23 mouse cellular contexts compared by ENCODE assay signal in the genomic region with DNA sequence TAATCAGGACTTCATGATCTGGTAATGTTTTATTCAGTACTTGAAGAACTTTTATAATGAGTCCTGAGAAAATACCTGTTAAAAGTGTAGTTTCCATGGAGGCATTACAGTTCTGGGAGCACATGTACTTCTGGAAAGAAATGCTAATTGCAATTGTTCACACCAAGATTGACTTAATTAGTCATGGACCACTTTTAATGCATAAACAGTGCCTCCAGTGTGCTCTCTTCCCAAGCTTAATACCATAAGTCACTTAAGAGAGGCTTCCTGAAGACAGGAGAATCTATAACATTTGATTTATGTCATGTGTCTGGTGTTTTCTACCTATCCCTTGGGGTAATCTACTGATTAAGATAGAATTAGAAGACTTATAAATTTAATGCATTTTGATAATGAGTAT.
DNase-seq lines count a peak whose midpoint lies in the region; ATAC-seq lines count a peak whose summit lies in the region.
"Had no signal": no experiment of that assay in that cellular context is flagged by ENCODE, and none has a peak within 500 bp of the region (broad histone marks: within the 10 kb centered on the region; RNA-seq: fewer than 3 reads in every experiment).

No protein-coding gene starts in this region.

- H3K27me3 ChIP-seq in midbrain, embryonic 14.5 days (ENCODE audit: control insufficient read depth, insufficient read depth, low read length): no peaks in the 10 kb centered on the region
- H3K27me3 ChIP-seq in midbrain, embryonic 16.5 days (ENCODE audit: control insufficient read depth, insufficient read depth, low read depth, low read length): no peaks in the 10 kb centered on the region
- H3K27me3 ChIP-seq in neural tube, embryonic 11.5 days (ENCODE audit: control insufficient read depth, insufficient read depth, low read length): no peaks in the 10 kb centered on the region
- no peaks in the 10 kb centered on the region for H3K27me3 ChIP-seq in neural tube, embryonic 15.5 days (replicated peaks)
- no peaks in the 10 kb centered on the region for H3K27me3 ChIP-seq in neural tube, embryonic 14.5 days (ENCODE audit: control insufficient read depth, insufficient read depth, low read length)
- H3K27me3 ChIP-seq: embryonic facial prominence, embryonic 13.5 days; embryonic facial prominence, embryonic 15.5 days; forebrain, embryonic 12.5 days had no signal

- H3K27ac ChIP-seq in midbrain, embryonic 14.5 days (replicated peaks; ENCODE audit: low read depth, low read length): no peak overlapping the region
- no peak overlapping the region for H3K27ac ChIP-seq in midbrain, embryonic 16.5 days (ENCODE audit: low read length)
- H3K27ac ChIP-seq in neural tube, embryonic 11.5 days (ENCODE audit: low read depth, low read length): no peak overlapping the region
- H3K27ac ChIP-seq in neural tube, embryonic 15.5 days (replicated peaks): no peak overlapping the region
- no peak overlapping the region for H3K27ac ChIP-seq in neural tube, embryonic 14.5 days (ENCODE audit: low read depth, low read length)
- H3K27ac ChIP-seq: embryonic facial prominence, embryonic 13.5 days; embryonic facial prominence, embryonic 15.5 days; forebrain, embryonic 10.5 days; forebrain, embryonic 12.5 days had no signal

- DNase-seq in midbrain, embryonic 14.5 days: peak; percentile 13
- no peak for DNase-seq in neural tube, embryonic 11.5 days (ENCODE audit: low spot score)
- DNase-seq in retina, postnatal 1 day: peak; percentile 2
- no peak for DNase-seq in retina, embryonic 14.5 days (ENCODE audit: low spot score)
- DNase-seq in right cerebral cortex, postnatal 10 days (ENCODE audit: low spot score in 2 of 2): no peak
- DNase-seq: adrenal gland, adult 2 months; adrenal gland, postnatal 10 days; adrenal gland, postnatal 25 days; cerebellum, adult 11-12 months; cerebellum, adult 2 months; cerebellum, adult 9-10 months; cerebellum, postnatal 10 days; cerebellum, postnatal 25 days had no signal

- no peak overlapping the region for H3K4me2 ChIP-seq in midbrain, embryonic 14.5 days (ENCODE audit: low read length)
- no peak overlapping the region for H3K4me2 ChIP-seq in midbrain, embryonic 16.5 days (ENCODE audit: low read length)
- H3K4me2 ChIP-seq in neural tube, embryonic 11.5 days (ENCODE audit: low read depth): no peak overlapping the region
- no peak overlapping the region for H3K4me2 ChIP-seq in neural tube, embryonic 15.5 days
- H3K4me2 ChIP-seq in neural tube, embryonic 14.5 days (ENCODE audit: low read depth, low read length): no peak overlapping the region
- H3K4me2 ChIP-seq: embryonic facial prominence, embryonic 13.5 days; embryonic facial prominence, embryonic 15.5 days; forebrain, embryonic 12.5 days had no signal

- no peak overlapping the region for H3K9ac ChIP-seq in midbrain, embryonic 14.5 days (replicated peaks; ENCODE audit: low read length)
- H3K9ac ChIP-seq in midbrain, embryonic 16.5 days (ENCODE audit: low read depth, low read length): no peak overlapping the region
- H3K9ac ChIP-seq in neural tube, embryonic 11.5 days (ENCODE audit: low read length): no peak overlapping the region
- no peak overlapping the region for H3K9ac ChIP-seq in neural tube, embryonic 15.5 days (replicated peaks)
- H3K9ac ChIP-seq in neural tube, embryonic 14.5 days (replicated peaks; ENCODE audit: low read depth, low read length): no peak overlapping the region
- H3K9ac ChIP-seq: embryonic facial prominence, embryonic 13.5 days; embryonic facial prominence, embryonic 15.5 days; forebrain, embryonic 12.5 days had no signal

- peak; percentile 46; the same call in 1 of the 2 replicates for ATAC-seq in midbrain, embryonic 14.5 days (ENCODE audit: low FRiP score, low TSS enrichment)
- no peak for ATAC-seq in midbrain, embryonic 16.5 days
- peak; percentile 41; the same call in 1 of the 2 replicates for ATAC-seq in neural tube, embryonic 11.5 days (ENCODE audit: insufficient read depth, low FRiP score, low TSS enrichment)
- ATAC-seq in neural tube, embryonic 15.5 days (ENCODE audit: low FRiP score): no peak
- peak; percentile 44; the same call in 1 of the 2 replicates for ATAC-seq in neural tube, embryonic 14.5 days (ENCODE audit: low read depth)
- ATAC-seq: forebrain, embryonic 14.5 days; forebrain, embryonic 16.5 days had no signal

- no peaks in the 10 kb centered on the region for H3K4me1 ChIP-seq in midbrain, embryonic 14.5 days (ENCODE audit: control insufficient read depth, insufficient read depth, low read length)
- no peaks in the 10 kb centered on the region for H3K4me1 ChIP-seq in midbrain, embryonic 16.5 days (ENCODE audit: control insufficient read depth, insufficient read depth, low read length)
- no peaks in the 10 kb centered on the region for H3K4me1 ChIP-seq in neural tube, embryonic 11.5 days (ENCODE audit: control insufficient read depth, insufficient read depth, low read length)
- H3K4me1 ChIP-seq in neural tube, embryonic 15.5 days: no peaks in the 10 kb centered on the region
- no peaks in the 10 kb centered on the region for H3K4me1 ChIP-seq in neural tube, embryonic 14.5 days (ENCODE audit: control insufficient read depth, insufficient read depth, low read length)
- H3K4me1 ChIP-seq: embryonic facial prominence, embryonic 13.5 days; embryonic facial prominence, embryonic 15.5 days; forebrain, embryonic 10.5 days; forebrain, embryonic 12.5 days had no signal

- no peaks in the 10 kb centered on the region for H3K9me3 ChIP-seq in midbrain, embryonic 14.5 days (ENCODE audit: control insufficient read depth, low read length)
- H3K9me3 ChIP-seq in midbrain, embryonic 16.5 days (replicated peaks; ENCODE audit: control insufficient read depth, low read length, poor library complexity, severe bottlenecking): no peaks in the 10 kb centered on the region
- no peaks in the 10 kb centered on the region for H3K9me3 ChIP-seq in neural tube, embryonic 11.5 days (ENCODE audit: control insufficient read depth, low read length)
- no peaks in the 10 kb centered on the region for H3K9me3 ChIP-seq in neural tube, embryonic 15.5 days (replicated peaks)
- no peaks in the 10 kb centered on the region for H3K9me3 ChIP-seq in neural tube, embryonic 14.5 days (ENCODE audit: control insufficient read depth, low read length)
- H3K9me3 ChIP-seq: embryonic facial prominence, embryonic 13.5 days; embryonic facial prominence, embryonic 15.5 days; forebrain, embryonic 10.5 days; forebrain, embryonic 12.5 days had no signal

- H3K4me3 ChIP-seq in midbrain, embryonic 14.5 days (replicated peaks; ENCODE audit: low read depth, low read length): no peak overlapping the region
- H3K4me3 ChIP-seq in midbrain, embryonic 16.5 days (ENCODE audit: low read depth, low read length): no peak overlapping the region
- no peak overlapping the region for H3K4me3 ChIP-seq in neural tube, embryonic 11.5 days (ENCODE audit: low read depth, low read length)
- H3K4me3 ChIP-seq in neural tube, embryonic 15.5 days (replicated peaks): no peak overlapping the region
- no peak overlapping the region for H3K4me3 ChIP-seq in neural tube, embryonic 14.5 days (ENCODE audit: low read depth, low read length)
- H3K4me3 ChIP-seq: embryonic facial prominence, embryonic 13.5 days; embryonic facial prominence, embryonic 15.5 days; erythroblast, embryonic 14.5 days; forebrain, embryonic 10.5 days; forebrain, embryonic 12.5 days had no signal

- H3K36me3 ChIP-seq in midbrain, embryonic 14.5 days (ENCODE audit: control insufficient read depth, insufficient read depth, low read length): no peaks in the 10 kb centered on the region
- no peaks in the 10 kb centered on the region for H3K36me3 ChIP-seq in midbrain, embryonic 16.5 days (ENCODE audit: control insufficient read depth, insufficient read depth, low read length)
- H3K36me3 ChIP-seq in neural tube, embryonic 11.5 days (ENCODE audit: control insufficient read depth, insufficient read depth, low read length): no peaks in the 10 kb centered on the region
- no peaks in the 10 kb centered on the region for H3K36me3 ChIP-seq in neural tube, embryonic 15.5 days
- no peaks in the 10 kb centered on the region for H3K36me3 ChIP-seq in neural tube, embryonic 14.5 days (ENCODE audit: control insufficient read depth, insufficient read depth, low read length)
- H3K36me3 ChIP-seq: embryonic facial prominence, embryonic 13.5 days; embryonic facial prominence, embryonic 15.5 days; forebrain, embryonic 10.5 days; forebrain, embryonic 12.5 days had no signal

Comparison
In these comparisons a context has a peak if more than half of its experiments do, and no peak if none do; other contexts are left out.
1. ATAC-seq: peak in midbrain, embryonic 14.5 days (single experiment), neural tube, embryonic 11.5 days (single experiment) and neural tube, embryonic 14.5 days (single experiment); none in midbrain, embryonic 16.5 days (single experiment) and neural tube, embryonic 15.5 days (single experiment).
2. DNase-seq: peak in midbrain, embryonic 14.5 days (single experiment) and retina, postnatal 1 day (single experiment); none in neural tube, embryonic 11.5 days (single experiment), retina, embryonic 14.5 days (single experiment) and right cerebral cortex, postnatal 10 days (0 of 2).